Mouse (Mus musculus) heart, postnatal 0 days (tissue): Measurements from ENCODE around the gene Adat2.

Experiments used
- CTCF ChIP-seq: IDR thresholded peaks from 2 replicates; pipeline ENCODE4 v1.5.1; 2016; ENCODE audit warnings: antibody characterized with exemption, control low read depth, low read depth
- EP300 ChIP-seq: IDR thresholded peaks from 2 replicates; pipeline ENCODE4 v1.6.1; 2016; ENCODE audit warnings: antibody characterized with exemption, low read depth

GRCm38 (mm10) chr10:13596866-13597265 lies 44.2 kb downstream of the Adat2 start:
- TF ChIP-seq CTCF, result no peak
- no peak for TF ChIP-seq EP300
